Mouse (Mus musculus): Measurements from ENCODE around the gene Ptger1.

DNA sequence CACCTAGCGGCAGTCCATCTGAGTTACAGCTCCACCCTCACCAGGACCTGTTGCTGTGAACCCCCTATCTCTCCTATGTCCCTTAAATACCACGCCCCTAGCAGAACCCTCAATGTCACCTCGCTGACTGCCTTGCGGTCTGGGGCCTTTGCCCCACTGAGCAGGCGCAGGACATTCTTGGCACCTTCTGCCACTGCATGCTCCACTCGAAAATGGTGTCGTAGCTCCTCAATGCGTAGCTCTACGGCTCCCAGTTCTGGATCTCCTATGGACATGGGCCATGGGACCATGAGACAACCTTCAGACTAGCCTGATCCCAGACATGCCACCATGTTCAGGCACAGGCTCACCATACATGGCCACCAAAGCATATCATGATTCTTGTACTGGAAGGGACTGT is 18.0 kb downstream of the Ptger1 start:
- TF ChIP-seq CTCF (conservative IDR thresholded peaks at IDR 0.05 in 1 of 2, IDR thresholded peaks at IDR 0.05 in 1 of 2; ENCODE audit: low read depth in 2 of 2, low read length in 2 of 2) (no peak), EP300 (IDR thresholded peaks at IDR 0.05; ENCODE audit: low read length) (no peak), USF1 (IDR thresholded peaks at IDR 0.05; ENCODE audit: low read depth, low read length) (no peak), GABPA (IDR thresholded peaks at IDR 0.05; ENCODE audit: insufficient replicate concordance, low read depth, low read length) (no peak), MAX (IDR thresholded peaks at IDR 0.05; ENCODE audit: low read length) (no peak), ZMIZ1 (IDR thresholded peaks at IDR 0.05; ENCODE audit: low read depth, low read length) (no peak), ZNF384 (IDR thresholded peaks at IDR 0.05; ENCODE audit: low read depth, low read length) (no peak), RAD21 (IDR thresholded peaks at IDR 0.05; ENCODE audit: low read depth, low read length) (no peak), POLR2A (IDR thresholded peaks at IDR 0.05; ENCODE audit: low read depth, low read length) (no peak), MAZ (IDR thresholded peaks at IDR 0.05; ENCODE audit: low read depth, low read length) (no peak)

Measured in CH12.LX (cell line).